Mouse (Mus musculus): Measurements from ENCODE around the gene Elovl6. TPM values are rescaled to one million over a fixed set of nuclear protein-coding genes. Genes with fewer than 3 reads are reported as not detected.

The Elovl6 gene
- total and polyA plus RNA-seq, 2 experiments from 2014 or later: 39.1 to 46.9 TPM

DNA sequence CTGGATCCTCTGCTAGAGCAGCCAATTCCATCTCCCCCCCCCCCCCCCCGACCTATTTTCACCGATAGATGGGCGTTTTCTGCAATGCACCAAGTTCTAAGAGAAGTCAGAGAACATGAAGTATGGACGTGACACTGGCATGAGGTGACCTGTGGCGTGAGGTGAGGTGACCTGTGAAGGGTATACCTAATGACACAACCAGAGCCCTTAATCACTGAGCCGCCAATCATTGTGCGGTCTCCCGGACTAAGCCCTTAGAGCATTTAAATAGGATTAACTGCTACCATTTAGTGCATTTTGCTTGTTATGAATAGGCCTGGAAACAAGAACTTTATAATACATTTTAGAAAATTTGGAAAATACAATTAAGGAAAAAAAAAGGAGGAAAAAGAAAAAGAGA is 16.6 kb downstream of the Elovl6 start:
- 30% methylated on average over 8 of the region's 8 CpGs for WGBS
- H3K9ac ChIP-seq: no peak overlapping the region
- no peak for ATAC-seq
- no peaks in the 10 kb centered on the region for H3K9me3 ChIP-seq (ENCODE audit: low read length)
- no peak overlapping the region for H3K4me2 ChIP-seq (ENCODE audit: low read depth)
- H3K27me3 ChIP-seq (ENCODE audit: insufficient read depth, low read length): no peaks in the 10 kb centered on the region
- H3K27ac ChIP-seq (ENCODE audit: low read depth, low read length): no peak overlapping the region
- H3K36me3 ChIP-seq (ENCODE audit: insufficient read depth): 0 out of 2 replicates have a peak, but pooled peaks cover 5% of the 10 kb centered on the region
- DNase-seq: no peak
- H3K4me3 ChIP-seq (ENCODE audit: low read depth, low read length): no peak overlapping the region
- no peak for TF ChIP-seq CTCF (IDR thresholded peaks at IDR 0.05; ENCODE audit: low read depth)
- H3K4me1 ChIP-seq (ENCODE audit: insufficient read depth): 0 out of 2 replicates have a peak, but pooled peaks cover 3% of the 10 kb centered on the region

GRCm38 (mm10) chr3:129549546-129549945 is 17.4 kb downstream of the Elovl6 start:
- no peak for TF ChIP-seq CTCF (IDR thresholded peaks at IDR 0.05; ENCODE audit: low read depth)
- no peak overlapping the region for H3K27ac ChIP-seq (ENCODE audit: low read depth, low read length)
- H3K9ac ChIP-seq: no peak overlapping the region
- WGBS: 41% methylated on average over 5 of the region's 5 CpGs
- DNase-seq (no peak), ATAC-seq (no peak)
- 0 out of 2 replicates have a peak, but pooled peaks cover 5% of the 10 kb centered on the region for H3K36me3 ChIP-seq (ENCODE audit: insufficient read depth)
- H3K9me3 ChIP-seq (ENCODE audit: low read length): no peaks in the 10 kb centered on the region
- no peaks in the 10 kb centered on the region for H3K27me3 ChIP-seq (ENCODE audit: insufficient read depth, low read length)
- H3K4me2 ChIP-seq (ENCODE audit: low read depth): no peak overlapping the region
- H3K4me3 ChIP-seq (ENCODE audit: low read depth, low read length): no peak overlapping the region
- H3K4me1 ChIP-seq (ENCODE audit: insufficient read depth): 0 out of 2 replicates have a peak, but pooled peaks cover 3% of the 10 kb centered on the region

DNA sequence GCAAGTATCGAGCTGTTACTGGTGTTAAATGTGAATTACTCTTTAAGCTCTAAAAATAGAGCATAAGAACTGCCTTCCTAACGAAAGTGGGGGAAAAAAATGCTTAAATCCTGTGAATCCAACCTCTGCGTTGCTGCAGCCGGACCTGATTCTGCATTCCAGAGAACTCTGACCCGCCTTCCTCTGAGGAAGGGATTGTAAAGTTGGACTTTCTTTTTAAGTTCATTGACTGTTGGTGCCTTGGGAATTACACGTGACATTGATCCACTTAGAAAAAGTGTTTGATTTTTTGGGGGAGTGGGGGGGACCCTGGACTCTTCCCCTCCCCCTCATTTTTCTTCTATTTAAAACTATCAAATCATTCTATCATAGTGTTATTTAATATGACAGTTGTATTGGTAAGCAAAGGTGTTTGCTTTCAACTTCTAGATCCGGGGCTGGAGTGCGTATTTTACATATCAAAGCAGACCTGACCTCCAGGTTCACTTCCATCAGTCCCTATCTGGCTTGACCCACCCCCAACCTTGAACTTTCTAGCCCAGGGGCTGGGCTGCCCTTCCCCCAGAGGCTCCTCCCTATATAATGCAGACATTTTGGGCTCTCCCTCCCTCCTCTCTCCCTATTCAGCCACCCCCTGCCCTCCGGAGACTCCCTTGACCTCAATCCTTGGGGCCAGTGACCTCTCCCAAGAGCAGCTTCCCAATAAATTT is 19.6 kb downstream of the Elovl6 start:
- WGBS: 70% methylated on average over 9 of the region's 9 CpGs
- ATAC-seq: no peak
- H3K36me3 ChIP-seq (ENCODE audit: insufficient read depth): 0 out of 2 replicates have a peak, but pooled peaks cover 5% of the 10 kb centered on the region
- no peak overlapping the region for H3K4me3 ChIP-seq (ENCODE audit: low read depth, low read length)
- no peaks in the 10 kb centered on the region for H3K9me3 ChIP-seq (ENCODE audit: low read length)
- H3K4me2 ChIP-seq (ENCODE audit: low read depth): no peak overlapping the region
- no peak overlapping the region for H3K27ac ChIP-seq (ENCODE audit: low read depth, low read length)
- 0 out of 2 replicates have a peak, but pooled peaks cover 3% of the 10 kb centered on the region for H3K4me1 ChIP-seq (ENCODE audit: insufficient read depth)
- no peaks in the 10 kb centered on the region for H3K27me3 ChIP-seq (ENCODE audit: insufficient read depth, low read length)
- TF ChIP-seq CTCF (IDR thresholded peaks at IDR 0.05; ENCODE audit: low read depth): no peak
- H3K9ac ChIP-seq: no peak overlapping the region
- DNase-seq: no peak

DNA sequence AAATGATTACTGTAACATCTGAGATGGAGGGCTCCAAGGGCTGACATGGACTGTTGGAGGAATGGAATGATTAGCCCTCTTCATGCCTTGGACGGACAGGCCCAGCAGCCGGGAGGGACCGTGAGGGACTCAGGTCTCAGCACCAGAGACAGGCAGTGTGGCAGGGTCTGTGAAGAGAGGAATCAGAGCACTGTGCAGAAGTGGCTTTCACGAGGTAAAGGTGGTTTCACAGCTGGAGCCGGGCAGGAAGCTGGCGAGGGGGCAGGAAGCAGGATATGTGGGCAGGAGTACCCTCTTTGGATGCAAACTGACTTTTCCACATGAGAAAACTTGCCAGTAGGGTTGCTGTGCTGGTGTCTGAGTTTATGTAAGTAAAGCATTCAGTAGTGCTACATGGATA is 20.2 kb downstream of the Elovl6 start:
- Histone ChIP-seq H3K4me1 (ENCODE audit: insufficient read depth) (0 out of 2 replicates have a peak, but pooled peaks cover 3% of the 10 kb centered on the region), H3K27ac (ENCODE audit: low read depth, low read length) (no peak overlapping the region), H3K4me2 (ENCODE audit: low read depth) (no peak overlapping the region), H3K9ac (no peak overlapping the region), H3K4me3 (ENCODE audit: low read depth, low read length) (no peak overlapping the region), H3K36me3 (ENCODE audit: insufficient read depth) (0 out of 2 replicates have a peak, but pooled peaks cover 5% of the 10 kb centered on the region), H3K9me3 (ENCODE audit: low read length) (no peaks in the 10 kb centered on the region), H3K27me3 (ENCODE audit: insufficient read depth, low read length) (no peaks in the 10 kb centered on the region)
- DNase-seq: no peak
- no peak for TF ChIP-seq CTCF (IDR thresholded peaks at IDR 0.05; ENCODE audit: low read depth)
- WGBS: 78% methylated on average over 6 of the region's 6 CpGs
- ATAC-seq: no peak

DNA sequence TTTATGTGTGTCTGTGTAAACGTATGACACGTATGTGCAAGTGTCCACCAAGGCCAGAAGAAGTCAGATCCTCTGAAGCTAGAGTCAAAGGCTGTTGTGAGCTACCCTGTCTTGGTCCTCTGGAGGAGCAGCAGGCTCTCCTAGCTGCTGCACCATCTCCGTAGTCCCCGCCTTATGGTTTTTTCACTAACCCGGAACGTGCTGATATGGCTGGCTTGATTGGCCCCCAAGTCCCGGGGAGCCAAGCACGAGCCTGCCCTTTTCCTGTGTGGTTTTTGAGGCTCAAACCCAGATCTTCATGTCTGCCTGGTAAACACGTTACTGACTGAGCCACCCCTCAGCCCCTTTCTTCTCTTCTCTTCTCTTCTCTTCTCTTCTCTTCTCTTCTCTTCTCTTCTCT is 21.0 kb downstream of the Elovl6 start:
- Histone ChIP-seq H3K9me3 (ENCODE audit: low read length) (no peaks in the 10 kb centered on the region), H3K27ac (ENCODE audit: low read depth, low read length) (no peak overlapping the region), H3K27me3 (ENCODE audit: insufficient read depth, low read length) (no peaks in the 10 kb centered on the region), H3K9ac (no peak overlapping the region), H3K4me3 (ENCODE audit: low read depth, low read length) (no peak overlapping the region), H3K4me1 (ENCODE audit: insufficient read depth) (0 out of 2 replicates have a peak, but pooled peaks cover 3% of the 10 kb centered on the region), H3K4me2 (ENCODE audit: low read depth) (no peak overlapping the region), H3K36me3 (ENCODE audit: insufficient read depth) (0 out of 2 replicates have a peak, but pooled peaks cover 5% of the 10 kb centered on the region)
- no peak for TF ChIP-seq CTCF (IDR thresholded peaks at IDR 0.05; ENCODE audit: low read depth)
- WGBS: 92% methylated on average over 9 of the region's 9 CpGs
- DNase-seq (no peak), ATAC-seq (no peak)

GRCm38 (mm10) chr3:129553661-129554060 is 21.5 kb downstream of the Elovl6 start:
- Histone ChIP-seq H3K4me3 (ENCODE audit: low read depth, low read length) (no peak overlapping the region), H3K36me3 (ENCODE audit: insufficient read depth) (0 out of 2 replicates have a peak, but pooled peaks cover 5% of the 10 kb centered on the region), H3K4me2 (ENCODE audit: low read depth) (no peak overlapping the region), H3K27ac (ENCODE audit: low read depth, low read length) (no peak overlapping the region), H3K4me1 (ENCODE audit: insufficient read depth) (0 out of 2 replicates have a peak, but pooled peaks cover 3% of the 10 kb centered on the region), H3K9ac (no peak overlapping the region), H3K27me3 (ENCODE audit: insufficient read depth, low read length) (no peaks in the 10 kb centered on the region), H3K9me3 (ENCODE audit: low read length) (no peaks in the 10 kb centered on the region)
- ATAC-seq (no peak), DNase-seq (no peak)
- TF ChIP-seq CTCF (IDR thresholded peaks at IDR 0.05; ENCODE audit: low read depth): no peak
- 86% methylated on average over 10 of the region's 10 CpGs for WGBS

DNA sequence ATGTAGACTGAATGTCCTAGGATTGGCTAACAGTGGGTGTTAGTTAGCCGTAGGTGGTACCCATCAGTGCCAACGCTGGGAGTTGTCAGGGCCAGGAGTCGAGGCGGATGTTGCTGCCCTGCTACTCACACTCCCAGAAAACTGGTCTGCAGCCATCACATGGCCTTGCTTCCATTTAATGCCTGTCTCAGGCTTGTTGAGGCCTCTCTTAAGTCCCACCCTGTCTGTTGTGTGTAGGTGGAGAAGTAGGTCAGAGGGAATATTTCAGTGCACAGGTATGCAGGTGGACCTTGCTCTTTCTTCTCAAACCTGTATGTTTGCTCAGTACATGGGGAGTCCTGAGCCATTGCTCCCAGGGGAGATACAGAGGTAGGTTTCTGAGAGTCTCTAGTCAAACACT is 22.3 kb downstream of the Elovl6 start:
- DNase-seq (no peak), ATAC-seq (no peak)
- Histone ChIP-seq H3K4me2 (ENCODE audit: low read depth) (no peak overlapping the region), H3K4me3 (ENCODE audit: low read depth, low read length) (no peak overlapping the region), H3K9ac (no peak overlapping the region), H3K4me1 (ENCODE audit: insufficient read depth) (0 out of 2 replicates have a peak, but pooled peaks cover 3% of the 10 kb centered on the region), H3K27me3 (ENCODE audit: insufficient read depth, low read length) (no peaks in the 10 kb centered on the region), H3K9me3 (ENCODE audit: low read length) (no peaks in the 10 kb centered on the region), H3K27ac (ENCODE audit: low read depth, low read length) (no peak overlapping the region), H3K36me3 (ENCODE audit: insufficient read depth) (0 out of 2 replicates have a peak, but pooled peaks cover 5% of the 10 kb centered on the region)
- 76% methylated on average over 4 of the region's 4 CpGs for WGBS
- no peak for TF ChIP-seq CTCF (IDR thresholded peaks at IDR 0.05; ENCODE audit: low read depth)
